Mouse (Mus musculus) heart, adult 2 months (tissue): Measurements from ENCODE around the gene Plekhm1. TPM values are rescaled to one million over a fixed set of nuclear protein-coding genes. Genes with fewer than 3 reads are reported as not detected.

Experiments used
- DNase-seq, 2 experiments: peaks; one replicate each; pipeline ENCODE4 v3.0.0; 2021
- H3K27ac ChIP-seq: fragments of 200-600 bp; 2 replicates; pipeline ENCODE4 v1.8.1; 2022
- H3K27me3 ChIP-seq: fragments of 200-500 bp; 2 replicates; pipeline ENCODE4 v1.6.1; 2012; ENCODE audit warnings: mild to moderate bottlenecking, low read length, inconsistent platforms, mixed read lengths; ENCODE audit not compliant: control insufficient read depth, insufficient read depth
- H3K36me3 ChIP-seq: fragments of 200-500 bp; 2 replicates; pipeline ENCODE4 v1.6.1; 2012; ENCODE audit warnings: low read length, inconsistent platforms; ENCODE audit not compliant: control insufficient read depth, insufficient read depth
- H3K4me1 ChIP-seq: fragments of 200-500 bp; 2 replicates; pipeline ENCODE4 v1.6.1; 2011; ENCODE audit warnings: low read length; ENCODE audit not compliant: control insufficient read depth, insufficient read depth
- H3K4me3 ChIP-seq: fragments of 200-600 bp; 2 replicates; pipeline ENCODE4 v1.8.1; 2022
- H3K79me2 ChIP-seq: fragments of 200-500 bp; replicated peaks from 2 replicates; pipeline ENCODE4 v1.6.1; 2012; ENCODE audit warnings: mild to moderate bottlenecking, inconsistent platforms, low read length, moderate library complexity, mixed read lengths; ENCODE audit not compliant: control insufficient read depth, insufficient read depth
- H3K9ac ChIP-seq: fragments of 200-500 bp; 2 replicates; pipeline ENCODE4 v1.6.1; 2012; ENCODE audit warnings: low read depth, mild to moderate bottlenecking, control low read depth, inconsistent platforms, low read length, mixed read lengths
- CTCF ChIP-seq: fragments of 200-600 bp; IDR thresholded peaks from 2 replicates; pipeline ENCODE4 v1.8.1; 2022; ENCODE audit warnings: antibody characterized with exemption, mild to moderate bottlenecking, moderate library complexity
- EP300 ChIP-seq: fragments of 200-500 bp; IDR thresholded peaks from 2 replicates; pipeline ENCODE4 v1.6.1; 2011; ENCODE audit warnings: low read depth, low read length, control low read depth; ENCODE audit not compliant: insufficient read depth
- POLR2A ChIP-seq: fragments of 200-500 bp; IDR thresholded peaks from 2 replicates; pipeline ENCODE4 v1.6.1; 2011; ENCODE audit warnings: mild to moderate bottlenecking, low read depth, low read length, control low read depth; ENCODE audit not compliant: insufficient read depth
- WGBS: fragments of 180-500 bp; shearing (Covaris S2); methylation state at CpG from one replicate; pipeline ENCODE4 v1.1.7; 2018; 5-methylcytosine and 5-hydroxymethylcytosine counted together
- intact Hi-C: fragments of 180-260 bp; cut with DNase I; formaldehyde crosslinking; loops from one replicate; pipeline ENCODE4 v1.15.1; 2025
- polyA plus RNA-seq: library from polyadenylated mRNA; depleted of rRNA; stranded (reverse); fragments of >200 nt; gene quantifications from 2 replicates; pipeline ENCODE4 v1.2.3, GENCODE M21; 2012; rRNA removed
- total RNA-seq, 2 experiments: library from RNA; stranded (reverse); gene quantifications; 2 replicates each; pipeline ENCODE4 v1.2.3; 2021

Plekhm1 gene
- total and polyA plus RNA-seq, 3 experiments = 10.2 to 11.9 (median 10.6) TPM

- intact Hi-C loops = no loop called here
- H3K36me3 ChIP-seq = no peaks in the 10 kb centered on the region
- no peak for DNase-seq
- H3K4me1 ChIP-seq = 0 out of 2 replicates have a peak, but pooled peaks cover 1% of the 10 kb centered on the region
- no peak overlapping the region for H3K4me3 ChIP-seq
- TF ChIP-seq POLR2A (no peak), CTCF (no peak), EP300 (no peak)
- H3K9ac ChIP-seq = no peak overlapping the region
- H3K79me2 ChIP-seq = no peaks in the 10 kb centered on the region
- WGBS = 76% methylated on average over 5 of the region's 5 CpGs
- no peaks in the 10 kb centered on the region for H3K27me3 ChIP-seq
- H3K27ac ChIP-seq = no peak overlapping the region
These were observed 97.1 kb downstream of the Plekhm1 start for GRCm38 (mm10) chr11:103315379-103315778.

- Histone ChIP-seq H3K4me3 (no peak overlapping the region), H3K36me3 (no peaks in the 10 kb centered on the region), H3K9ac (no peak overlapping the region), H3K79me2 (no peaks in the 10 kb centered on the region), H3K27me3 (no peaks in the 10 kb centered on the region), H3K4me1 (0 out of 2 replicates have a peak, but pooled peaks cover 1% of the 10 kb centered on the region), H3K27ac (no peak overlapping the region)
- no peak for DNase-seq
- intact Hi-C loops = no loop called here
- TF ChIP-seq CTCF (no peak), POLR2A (no peak), EP300 (no peak)
- 84% methylated on average over 10 of the region's 10 CpGs for WGBS
These were observed 97.6 kb downstream of the Plekhm1 start for GRCm38 (mm10) chr11:103314736-103315374.

Other genes starting within 250 kb of the Plekhm1 start
- gene Fmnl1, start 241.6 kb downstream of the Plekhm1 start, total RNA-seq = 10 to 100 TPM; 12.1 to 14.5 TPM
- 12.8 and 14.2 TPM in 2 replicates for gene Fmnl1, start 241.6 kb downstream of the Plekhm1 start, polyA plus RNA-seq
- not detected for gene 1700023F06Rik, start 204.1 kb downstream of the Plekhm1 start, total RNA-seq
- gene 1700023F06Rik, start 204.1 kb downstream of the Plekhm1 start, polyA plus RNA-seq = 0.21 TPM in 1 of 2 replicates, not detected in the other
- not detected for gene Spata32, start 194.3 kb downstream of the Plekhm1 start, total RNA-seq
- gene Spata32, start 194.3 kb downstream of the Plekhm1 start, polyA plus RNA-seq = not detected in 2 replicates
- 1 to 10 TPM; 3.0 to 3.4 TPM for gene Map3k14, start 145.2 kb downstream of the Plekhm1 start, total RNA-seq
- 3.7 and 4.5 TPM in 2 replicates for gene Map3k14, start 145.2 kb downstream of the Plekhm1 start, polyA plus RNA-seq
- gene Arhgap27, start 49.0 kb downstream of the Plekhm1 start, total RNA-seq = 10 to 100 TPM; 14.1 to 22.9 TPM
- 15.0 and 18.5 TPM in 2 replicates for gene Arhgap27, start 49.0 kb downstream of the Plekhm1 start, polyA plus RNA-seq
- not detected for gene Lrrc37a, start 91.9 kb upstream of the Plekhm1 start, total RNA-seq
- not detected in 2 replicates for gene Lrrc37a, start 91.9 kb upstream of the Plekhm1 start, polyA plus RNA-seq
- gene Gm884, start 208.5 kb upstream of the Plekhm1 start, total RNA-seq = not detected
- gene Gm884, start 208.5 kb upstream of the Plekhm1 start, polyA plus RNA-seq = under 0.01 TPM in 1 of 2 replicates, not detected in the other
- gene Lyzl6, start 226.2 kb upstream of the Plekhm1 start, total RNA-seq = not detected
- not detected in 2 replicates for gene Lyzl6, start 226.2 kb upstream of the Plekhm1 start, polyA plus RNA-seq
- not detected for gene Rprml, start 236.9 kb upstream of the Plekhm1 start, total RNA-seq
- gene Rprml, start 236.9 kb upstream of the Plekhm1 start, polyA plus RNA-seq = not detected in 2 replicates